Mouse (Mus musculus) CD4-positive, CD25-positive, alpha-beta regulatory T cell, adult 2 months (primary cell): ENCODE data around the gene Spink8.
"Not testable (repeated sequence)": the region's sequence is repeated elsewhere in the genome, so short reads cannot be mapped to it uniquely, and the experiment has no call there.

Experiments
- DNase-seq: peaks from one replicate; pipeline ENCODE4 v3.0.0-alpha.2; 2012; ENCODE audit warnings: low read depth, low spot score

Gene Spink8

GRCm38 (mm10) chr9:109811980-109812379 is at the start of gene Spink8:
Gene Spink8, plus strand, starts transcription at chr9:109812280.
- no peak for DNase-seq

GRCm38 (mm10) chr9:109766841-109767240 is 45.2 kb upstream of the Spink8 start:
- DNase-seq = not testable (repeated sequence)

GRCm38 (mm10) chr9:109790570-109790969 is 21.5 kb upstream of the Spink8 start, which contains the start of gene Fbxw27:
Gene Fbxw27, minus strand, starts transcription at chr9:109790670.
- not testable (repeated sequence) for DNase-seq

- DNase-seq = no peak
Observed at GRCm38 (mm10) chr9:109795221-109795620, 16.9 kb upstream of the Spink8 start.

- no peak for DNase-seq
Observed at GRCm38 (mm10) chr9:109795811-109796210, 16.3 kb upstream of the Spink8 start.

GRCm38 (mm10) chr9:109798051-109798450 is 14.0 kb upstream of the Spink8 start:
- DNase-seq = peak; percentile 50

- DNase-seq = not testable (repeated sequence)
Observed at GRCm38 (mm10) chr9:109805596-109805995, 6.5 kb upstream of the Spink8 start.

GRCm38 (mm10) chr9:109806260-109806659 is 5.8 kb upstream of the Spink8 start:
- DNase-seq = no peak

GRCm38 (mm10) chr9:109806695-109807293 is 5.3 kb upstream of the Spink8 start:
- no peak for DNase-seq

- no peak for DNase-seq
Observed at GRCm38 (mm10) chr9:109807898-109808297, 4.2 kb upstream of the Spink8 start.

- no peak for DNase-seq
Observed at GRCm38 (mm10) chr9:109813424-109813823, 1.3 kb downstream of the Spink8 start.

GRCm38 (mm10) chr9:109816341-109816740 is 4.3 kb downstream of the Spink8 start:
- DNase-seq = no peak

GRCm38 (mm10) chr9:109825739-109826138 is 13.7 kb downstream of the Spink8 start:
- no peak for DNase-seq

GRCm38 (mm10) chr9:109826181-109826580 is 14.1 kb downstream of the Spink8 start:
- DNase-seq = no peak

- peak; percentile 90 for DNase-seq
Observed at GRCm38 (mm10) chr9:109832391-109833087, 20.5 kb downstream of the Spink8 start, which contains the start of gene Nme6. Gene Nme6, plus strand, starts transcription at chr9:109832749.

GRCm38 (mm10) chr9:109833088-109833412 is 21.0 kb downstream of the Spink8 start:
- DNase-seq = no peak

- no peak for DNase-seq
Observed at GRCm38 (mm10) chr9:109849312-109849758, 37.3 kb downstream of the Spink8 start, which contains the start of gene Camp. Gene Camp, minus strand, starts transcription at chr9:109849617.

GRCm38 (mm10) chr9:109850099-109850498 is 38.0 kb downstream of the Spink8 start:
- DNase-seq = no peak

GRCm38 (mm10) chr9:109854341-109854740 is 42.3 kb downstream of the Spink8 start:
- DNase-seq = no peak

GRCm38 (mm10) chr9:109855947-109856346 is 43.9 kb downstream of the Spink8 start:
- no peak for DNase-seq

GRCm38 (mm10) chr9:109862397-109863044 is 50.4 kb downstream of the Spink8 start:
- DNase-seq = peak; percentile 83

- DNase-seq = peak; percentile 14
Observed at GRCm38 (mm10) chr9:109863085-109863484, 51.0 kb downstream of the Spink8 start.
